Mouse (Mus musculus): ENCODE measurements at regions not wholly inside any gene's neighbourhood (a gene's known extent, or its start where the extent isn't known, plus 50 kb on each side); places are given as distances from the start of the nearest gene placed in this dataset.

DNA sequence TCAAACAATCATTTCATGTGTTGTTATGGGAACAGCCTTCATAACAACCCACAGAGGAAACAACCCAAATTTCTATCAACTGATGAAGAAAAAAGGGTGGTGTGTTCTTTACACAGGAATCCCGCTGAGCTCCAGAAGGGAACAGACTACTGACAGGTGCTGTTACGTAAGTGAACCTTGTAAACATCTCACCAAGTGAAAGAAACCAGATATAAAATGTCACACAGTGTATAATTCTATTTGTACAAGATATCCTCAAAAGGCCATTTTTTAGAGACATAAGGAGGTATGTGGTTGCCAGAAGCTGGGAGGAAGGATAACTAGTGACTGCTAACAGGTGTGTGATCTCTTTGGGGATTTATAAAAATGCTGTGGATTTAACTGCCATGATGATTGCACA lies 119.9 kb downstream of the Plod2 start:
- no peak for ATAC-seq (ENCODE audit: insufficient number of reproducible peaks, low FRiP score, low TSS enrichment)

DNA sequence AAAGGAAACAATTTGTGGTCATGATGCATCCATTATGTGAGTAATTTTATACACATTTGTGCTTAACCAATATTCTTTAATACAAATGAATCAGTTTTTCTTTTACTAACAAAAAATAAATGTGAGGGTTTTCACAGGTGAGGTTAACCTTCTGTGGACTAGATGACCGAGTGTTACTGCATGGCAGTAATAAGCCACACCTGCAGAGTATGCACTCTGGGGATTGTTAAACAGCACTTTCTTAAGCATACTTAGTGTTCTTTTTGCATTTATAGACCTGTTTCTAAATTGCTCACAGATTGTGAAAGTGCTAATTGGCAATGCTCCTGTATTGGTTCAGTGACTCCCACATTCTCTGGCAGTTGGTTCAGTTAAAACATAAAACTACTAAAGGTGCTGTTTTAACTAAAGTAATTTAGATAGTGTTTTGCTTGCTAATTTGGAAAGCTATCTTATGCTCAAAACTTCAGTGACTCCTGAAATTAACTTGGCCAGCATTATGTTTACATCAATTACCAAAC lies 125.4 kb downstream of the Plod2 start:
- ATAC-seq (ENCODE audit: insufficient number of reproducible peaks, low FRiP score, low TSS enrichment) = no peak

DNA sequence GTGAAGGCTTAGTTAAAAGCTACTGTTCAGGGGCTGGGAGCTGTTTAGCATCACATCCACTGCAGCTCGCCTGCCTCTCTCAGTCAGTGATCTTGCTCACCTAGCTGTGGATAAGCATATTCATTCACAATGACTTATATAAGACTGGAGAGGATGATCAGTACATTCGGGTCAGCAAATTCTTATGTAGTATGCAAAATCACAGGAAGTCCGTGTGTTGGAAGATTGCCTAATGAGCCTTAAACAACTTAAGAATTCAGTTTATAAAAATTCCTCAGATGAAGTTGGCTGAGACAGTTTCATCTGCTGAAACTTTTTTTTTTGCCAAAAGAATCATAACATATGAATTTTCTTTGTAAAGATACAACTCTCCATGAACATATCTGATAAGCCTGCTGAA lies 129.9 kb downstream of the Plod2 start:
- no peak for ATAC-seq (ENCODE audit: insufficient number of reproducible peaks, low FRiP score, low TSS enrichment)

DNA sequence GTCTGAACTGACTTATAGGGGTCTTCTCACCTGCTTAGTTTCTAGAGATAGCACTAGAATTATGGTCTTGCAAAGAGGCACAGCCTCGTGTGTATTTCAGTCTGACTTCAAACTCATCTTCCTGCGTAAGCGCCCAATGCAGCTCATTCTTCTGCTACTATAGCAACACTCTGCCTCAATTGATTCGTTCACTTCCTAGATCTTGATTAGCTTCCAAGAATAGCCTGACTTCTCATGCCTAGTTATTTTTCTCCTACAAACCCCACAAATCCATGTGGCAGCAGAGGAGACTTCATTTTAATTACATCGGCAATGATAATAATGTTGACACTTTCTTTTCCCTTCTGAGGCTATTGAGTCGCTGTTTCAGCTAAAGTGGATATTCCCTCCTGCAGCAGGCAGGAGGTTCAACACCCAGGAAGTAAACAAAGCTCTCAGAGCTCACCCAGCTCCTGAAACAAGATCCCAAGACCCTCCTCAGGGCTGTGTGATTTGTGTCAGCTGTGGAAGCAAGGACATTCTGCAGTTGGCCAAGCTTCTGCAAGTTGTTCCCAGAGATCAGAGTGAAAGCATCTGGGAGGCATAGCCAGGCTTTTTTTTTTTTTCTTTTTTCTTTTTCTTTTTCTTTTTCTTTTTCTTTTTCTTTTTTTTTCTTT lies 152.5 kb downstream of the Plod2 start:
- no peak for ATAC-seq (ENCODE audit: insufficient number of reproducible peaks, low FRiP score, low TSS enrichment)

DNA sequence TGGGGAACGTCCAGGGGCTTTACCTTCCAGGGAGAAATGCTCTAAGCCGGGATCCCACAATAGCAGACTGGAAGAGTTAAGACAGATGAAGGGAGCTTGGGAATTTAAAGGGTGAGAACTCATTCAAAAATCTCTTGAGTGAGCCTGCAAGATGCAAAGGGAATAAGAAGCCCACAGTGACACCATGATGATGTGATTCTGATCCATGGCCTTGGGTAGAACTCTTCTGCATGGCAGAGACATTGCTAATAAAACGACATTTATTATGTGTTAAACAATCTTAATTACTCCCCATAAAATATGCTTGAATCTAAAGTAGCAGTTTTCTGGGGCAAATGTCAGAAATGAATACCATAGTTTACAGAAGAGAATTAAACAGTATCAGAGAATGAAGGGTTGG lies 155.9 kb downstream of the Plod2 start:
- no peak for ATAC-seq (ENCODE audit: insufficient number of reproducible peaks, low FRiP score, low TSS enrichment)

DNA sequence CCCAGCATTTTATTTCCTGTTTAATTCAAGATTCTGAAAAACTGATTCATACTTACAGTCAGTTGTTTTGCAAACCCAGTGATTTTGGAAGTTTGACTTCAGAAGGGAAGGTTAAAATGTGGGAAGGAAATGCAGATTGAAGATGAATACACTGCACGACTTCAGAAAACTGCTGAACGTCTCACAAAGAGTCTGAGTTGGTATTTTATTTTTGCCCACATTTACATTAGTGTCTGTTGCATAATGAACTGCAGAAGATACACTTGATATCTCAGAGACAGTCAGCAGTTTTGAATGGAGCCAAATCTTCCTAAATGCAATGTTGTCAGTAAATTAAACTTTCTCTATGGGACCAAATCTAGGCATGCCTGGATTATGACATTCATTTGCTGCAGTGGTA lies 162.7 kb downstream of the Plod2 start:
- ATAC-seq (ENCODE audit: insufficient number of reproducible peaks, low FRiP score, low TSS enrichment) = no peak

DNA sequence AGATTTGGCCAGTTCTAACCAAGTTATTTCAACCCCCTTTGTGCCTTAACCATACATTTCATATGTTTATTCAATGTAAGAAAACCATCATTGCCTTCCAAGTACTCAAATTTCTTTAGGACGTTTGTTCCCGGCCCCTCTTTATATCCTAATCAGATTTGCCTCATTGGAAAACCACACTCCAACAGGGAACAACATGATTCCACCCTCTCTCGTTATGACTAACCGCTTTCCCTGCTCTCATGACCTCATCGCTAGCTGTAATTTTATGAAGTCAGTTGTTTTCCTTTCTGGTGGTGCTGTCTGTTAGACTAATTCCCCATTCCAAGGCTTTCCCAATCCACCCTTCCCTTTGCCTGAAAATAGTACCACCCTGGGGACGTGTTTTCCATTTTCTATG lies 165.0 kb downstream of the Plod2 start:
- no peak for ATAC-seq (ENCODE audit: insufficient number of reproducible peaks, low FRiP score, low TSS enrichment)

DNA sequence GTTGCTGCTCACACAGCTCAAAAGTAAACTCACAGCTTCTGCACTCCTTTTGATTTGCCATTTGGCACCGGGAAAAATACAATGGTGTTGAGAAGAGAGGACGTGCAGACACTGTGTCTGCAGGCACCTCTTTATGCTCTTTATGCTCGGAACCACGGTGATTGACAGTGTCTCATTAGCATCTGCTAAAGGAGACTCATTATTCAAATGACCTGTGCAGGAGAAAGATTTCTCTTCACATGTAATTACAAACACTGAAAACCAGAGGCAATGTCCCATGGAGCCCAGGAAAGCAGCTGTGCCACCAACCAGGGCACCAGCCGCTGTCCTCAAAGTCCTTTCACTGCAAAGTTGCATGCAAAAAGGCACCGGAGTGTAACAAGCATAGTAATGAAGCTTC lies 175.2 kb downstream of the Plod2 start:
- ATAC-seq (ENCODE audit: insufficient number of reproducible peaks, low FRiP score, low TSS enrichment) = no peak

DNA sequence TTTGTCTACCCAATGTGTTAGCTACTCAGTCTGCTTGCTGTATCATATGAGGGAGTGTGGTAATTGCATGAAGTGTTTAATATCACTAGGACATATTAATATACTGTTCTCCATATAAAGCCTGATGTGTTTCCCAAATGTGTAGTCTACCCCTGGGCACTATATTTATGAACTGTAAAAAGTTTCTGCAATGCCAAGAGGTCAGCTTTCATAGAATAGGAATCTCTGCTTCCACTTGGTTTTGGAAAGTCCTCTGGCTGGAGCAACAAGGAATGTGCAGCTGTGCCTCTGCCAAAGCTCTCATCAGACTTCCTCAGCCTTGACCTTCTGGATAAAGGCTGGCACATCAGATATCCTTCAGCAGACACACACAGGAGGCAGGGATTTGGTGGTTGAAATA lies 176.3 kb downstream of the Plod2 start:
- ATAC-seq (ENCODE audit: insufficient number of reproducible peaks, low FRiP score, low TSS enrichment) = no peak

DNA sequence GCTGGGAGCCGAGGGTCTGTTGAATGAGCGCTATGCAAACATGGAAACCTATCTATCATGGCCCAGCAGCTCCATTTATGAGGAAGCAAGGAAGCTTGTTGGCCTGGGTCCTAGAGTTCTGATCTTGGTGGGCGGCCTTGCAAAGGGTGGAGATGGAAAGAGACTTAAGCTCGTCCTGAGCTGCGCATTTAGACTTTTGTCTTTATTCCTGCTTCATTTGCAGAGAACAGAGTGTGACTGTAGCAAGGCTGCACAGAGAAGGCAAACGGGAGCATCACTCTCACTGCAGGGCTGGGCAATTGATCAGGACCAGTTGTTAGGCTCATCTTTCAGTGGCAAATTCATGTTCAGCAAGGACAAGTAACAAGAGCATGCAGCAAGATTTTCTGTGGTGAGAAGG lies 177.2 kb downstream of the Plod2 start:
- no peak for ATAC-seq (ENCODE audit: insufficient number of reproducible peaks, low FRiP score, low TSS enrichment)

DNA sequence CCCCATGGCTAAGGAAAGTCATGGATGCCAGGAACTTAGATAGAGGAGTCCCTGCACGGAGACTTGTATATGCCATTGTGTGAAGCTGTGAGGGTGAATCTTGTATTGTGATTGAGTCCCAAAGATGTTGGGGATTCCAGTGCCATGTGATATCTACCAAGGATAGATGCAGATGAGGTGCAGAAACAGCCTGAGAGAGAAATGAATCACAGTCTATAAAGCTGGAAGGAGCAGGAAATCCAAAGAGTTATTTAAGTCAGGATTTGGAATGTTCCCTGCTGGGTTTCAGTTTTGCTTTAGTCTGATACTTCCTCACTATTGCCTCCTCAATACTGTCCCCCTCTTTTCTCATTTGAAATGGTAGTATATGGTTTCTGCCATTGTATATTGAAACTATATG lies 186.8 kb downstream of the Plod2 start:
- no peak for ATAC-seq (ENCODE audit: insufficient number of reproducible peaks, low FRiP score, low TSS enrichment)

DNA sequence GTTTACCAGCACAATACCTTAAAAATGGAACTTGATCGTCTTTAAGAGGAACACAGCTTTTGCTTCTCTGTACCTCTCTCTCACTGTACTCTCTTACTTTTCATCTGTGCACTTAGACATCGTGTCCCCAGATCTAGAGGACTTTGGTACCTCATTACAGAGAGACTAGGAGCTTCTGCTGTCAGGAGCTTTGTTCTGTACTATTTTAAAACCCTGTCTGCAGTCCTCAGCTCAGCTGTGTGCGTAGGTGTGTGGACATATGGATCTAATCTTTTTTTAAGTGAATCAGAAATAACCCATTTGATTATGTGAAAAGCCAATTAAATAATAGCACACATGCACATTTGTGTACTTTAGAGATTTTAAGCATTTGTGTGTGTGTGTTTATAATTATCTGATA lies 189.4 kb downstream of the Plod2 start:
- ATAC-seq (ENCODE audit: insufficient number of reproducible peaks, low FRiP score, low TSS enrichment) = no peak

DNA sequence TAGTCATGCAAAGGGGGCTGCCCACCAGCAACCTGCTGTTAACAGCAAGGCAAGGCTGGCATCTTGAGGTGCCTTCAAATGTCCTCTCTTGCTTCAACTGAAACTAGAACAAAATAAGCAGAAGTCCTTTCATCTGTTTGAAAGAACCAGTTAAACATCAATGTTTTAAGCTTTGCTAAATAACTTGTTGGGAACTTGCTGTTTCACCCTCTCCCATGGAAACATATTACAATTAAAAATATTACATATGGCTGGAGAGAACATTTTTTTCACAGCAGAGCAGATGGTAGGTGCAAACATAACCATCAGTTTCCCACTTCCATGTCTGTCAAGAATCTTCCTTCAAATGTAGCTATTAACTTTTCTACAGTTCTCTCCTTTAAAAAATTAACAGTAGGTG lies 225.5 kb downstream of the Plod2 start:
- no peak for ATAC-seq (ENCODE audit: insufficient number of reproducible peaks, low FRiP score, low TSS enrichment)

DNA sequence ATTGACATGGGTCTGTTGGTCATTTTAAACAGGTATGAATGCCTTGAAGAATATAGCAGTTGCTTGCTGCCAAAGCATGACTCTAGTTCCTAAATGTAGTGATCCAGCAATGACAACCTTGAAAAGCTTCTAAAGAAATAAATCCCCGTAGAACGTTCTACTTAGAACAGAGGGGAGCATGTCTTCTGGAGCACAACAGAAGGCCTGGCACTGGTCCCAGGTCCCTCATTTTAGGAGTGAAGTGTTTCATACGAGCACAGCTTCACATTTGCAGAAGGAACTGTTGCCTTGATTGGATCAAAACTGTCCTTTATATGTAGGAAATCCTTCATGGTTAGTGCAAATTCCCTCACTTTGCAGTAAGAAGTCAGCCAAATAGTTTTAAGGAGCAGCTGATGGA lies 226.4 kb downstream of the Plod2 start:
- ATAC-seq (ENCODE audit: insufficient number of reproducible peaks, low FRiP score, low TSS enrichment) = no peak

DNA sequence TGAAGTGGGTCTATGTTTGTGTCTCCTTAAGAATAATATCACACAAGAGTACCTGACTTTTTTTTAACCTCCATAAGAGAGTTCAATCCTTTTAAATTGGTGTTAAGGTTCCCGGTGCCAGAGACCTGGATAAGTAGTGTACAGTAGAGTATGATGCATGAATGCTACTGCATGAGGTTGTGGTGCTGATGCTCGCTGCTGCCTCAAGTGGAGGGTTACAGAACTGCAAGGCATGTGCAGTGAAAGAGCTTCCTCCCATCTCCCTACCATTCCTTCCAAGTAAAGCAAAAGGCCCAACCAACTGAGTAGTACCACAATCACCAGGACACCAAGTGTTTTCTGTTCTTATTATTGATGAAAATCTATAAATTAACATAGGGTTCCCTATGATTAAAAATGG lies 227.5 kb downstream of the Plod2 start:
- ATAC-seq (ENCODE audit: insufficient number of reproducible peaks, low FRiP score, low TSS enrichment) = no peak

DNA sequence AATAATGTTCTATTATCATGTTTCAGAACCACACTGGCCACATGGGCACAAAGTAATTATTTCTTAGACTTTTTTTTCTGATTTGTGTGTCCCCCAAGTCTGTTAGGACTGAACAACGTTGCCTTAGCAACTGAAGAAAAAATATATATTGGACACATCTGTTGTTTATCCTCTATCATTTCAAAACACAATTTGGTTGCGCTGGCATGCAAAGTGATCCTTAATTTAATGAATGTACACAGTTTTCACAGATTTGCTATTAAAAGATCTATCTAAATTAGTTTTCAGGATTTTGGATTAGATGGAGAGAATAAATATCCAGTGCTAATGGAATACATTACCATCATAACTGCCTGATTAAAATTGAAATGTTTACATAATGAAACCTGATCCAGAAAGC lies 229.0 kb downstream of the Plod2 start:
- ATAC-seq (ENCODE audit: insufficient number of reproducible peaks, low FRiP score, low TSS enrichment) = no peak

DNA sequence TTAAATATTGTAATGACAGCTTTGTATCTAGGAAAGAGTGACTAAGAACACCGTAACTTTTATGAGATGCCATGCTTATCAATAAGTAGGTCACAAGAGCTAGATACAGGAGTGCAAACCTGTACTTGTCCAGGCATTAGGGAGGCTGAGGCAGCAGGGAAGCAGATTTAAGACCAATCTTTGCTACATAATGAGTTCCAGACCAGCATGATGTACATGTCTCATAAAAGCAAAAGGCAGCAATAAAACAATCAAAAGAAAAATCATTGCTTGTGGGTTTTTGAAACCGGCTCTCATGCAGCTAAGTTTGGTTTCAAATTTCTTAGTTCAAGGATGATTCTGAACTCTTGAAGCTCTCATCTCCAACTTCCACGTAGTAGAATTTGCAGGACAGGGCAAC lies 229.7 kb downstream of the Plod2 start:
- ATAC-seq (ENCODE audit: insufficient number of reproducible peaks, low FRiP score, low TSS enrichment) = no peak

DNA sequence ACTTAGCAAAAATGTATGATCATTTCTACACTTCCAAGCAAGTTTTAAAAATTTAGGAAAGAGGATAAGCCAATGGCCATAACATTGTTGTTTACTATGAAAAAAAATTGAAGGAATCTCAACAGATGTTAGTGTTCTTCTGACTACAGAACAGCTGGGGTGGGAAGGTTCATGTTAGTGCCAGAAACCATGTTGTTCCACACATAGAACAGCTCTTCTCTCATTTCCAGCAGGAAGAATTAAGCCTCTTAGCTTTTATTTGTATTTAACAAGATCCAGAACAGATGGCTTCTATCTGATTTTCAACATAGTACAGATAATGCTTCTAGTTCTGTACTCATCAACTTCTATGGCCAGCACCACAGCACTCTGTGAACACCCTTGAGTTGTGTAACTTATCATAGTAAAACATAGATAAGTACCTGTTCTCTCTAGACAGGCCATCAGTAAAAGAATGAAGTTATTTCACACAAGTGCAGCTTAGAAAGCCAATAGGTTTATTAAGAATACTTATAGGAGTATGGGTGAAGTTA lies 241.0 kb downstream of the Plod2 start:
- no peak for ATAC-seq (ENCODE audit: insufficient number of reproducible peaks, low FRiP score, low TSS enrichment)

DNA sequence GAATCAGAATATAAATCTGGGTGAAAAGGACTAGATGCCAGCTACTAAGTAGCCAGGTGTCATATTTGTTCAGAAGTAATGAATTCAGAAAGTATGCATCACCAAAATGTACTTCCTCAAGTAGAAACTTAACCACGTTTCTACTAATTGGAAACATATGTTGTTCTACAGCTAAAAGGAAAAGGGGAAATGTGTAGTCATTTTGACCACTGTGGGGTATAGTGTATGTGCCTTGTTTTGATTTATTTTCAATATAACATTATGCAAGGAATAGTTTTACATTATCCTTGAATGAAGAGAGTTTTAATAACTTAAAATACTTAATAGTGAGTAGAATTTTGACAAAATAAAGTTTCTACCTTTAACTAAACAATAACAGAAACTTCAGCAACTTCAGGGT lies 257.7 kb downstream of the Plod2 start:
- no peak for ATAC-seq (ENCODE audit: insufficient number of reproducible peaks, low FRiP score, low TSS enrichment)

DNA sequence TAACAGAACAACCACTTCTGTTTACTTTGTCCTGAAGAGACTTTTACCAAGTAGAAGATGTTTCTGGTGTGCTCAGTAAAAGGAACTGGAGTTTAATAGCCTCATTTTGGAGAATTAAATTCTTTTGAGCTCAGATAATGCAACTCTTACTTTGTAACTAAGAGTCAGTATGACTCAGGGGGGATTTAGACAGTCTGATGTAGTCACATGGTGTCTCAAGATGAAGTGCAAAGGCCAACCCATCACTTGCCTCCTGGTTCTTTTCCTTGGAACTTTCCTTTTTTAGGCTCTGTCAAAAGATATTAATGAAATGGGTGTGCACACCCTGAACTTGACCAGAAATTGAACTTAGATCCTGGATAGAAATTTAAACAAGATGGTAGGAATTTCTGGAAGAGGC lies 267.4 kb downstream of the Plod2 start:
- no peak for ATAC-seq (ENCODE audit: insufficient number of reproducible peaks, low FRiP score, low TSS enrichment)

DNA sequence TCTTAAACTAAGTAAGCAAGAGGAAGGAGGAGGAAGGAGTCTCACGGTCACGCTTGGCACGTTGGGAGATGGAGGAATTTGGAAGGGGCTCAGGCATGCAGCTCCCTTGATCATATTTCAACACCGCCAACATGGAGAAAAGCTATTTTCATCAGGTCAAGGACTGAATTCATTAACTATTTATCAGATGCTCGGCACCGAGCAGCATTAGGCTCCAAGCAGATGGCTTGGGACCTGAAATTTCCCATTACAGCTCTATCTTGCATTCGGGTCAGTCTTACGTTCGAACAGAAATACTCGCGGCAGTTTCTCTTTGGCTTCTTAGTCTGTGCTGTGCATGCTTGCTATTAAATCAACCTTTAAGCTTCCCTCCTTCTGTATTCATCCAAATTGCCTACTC lies 278.7 kb downstream of the Plod2 start:
- ATAC-seq (ENCODE audit: insufficient number of reproducible peaks, low FRiP score, low TSS enrichment) = no peak

DNA sequence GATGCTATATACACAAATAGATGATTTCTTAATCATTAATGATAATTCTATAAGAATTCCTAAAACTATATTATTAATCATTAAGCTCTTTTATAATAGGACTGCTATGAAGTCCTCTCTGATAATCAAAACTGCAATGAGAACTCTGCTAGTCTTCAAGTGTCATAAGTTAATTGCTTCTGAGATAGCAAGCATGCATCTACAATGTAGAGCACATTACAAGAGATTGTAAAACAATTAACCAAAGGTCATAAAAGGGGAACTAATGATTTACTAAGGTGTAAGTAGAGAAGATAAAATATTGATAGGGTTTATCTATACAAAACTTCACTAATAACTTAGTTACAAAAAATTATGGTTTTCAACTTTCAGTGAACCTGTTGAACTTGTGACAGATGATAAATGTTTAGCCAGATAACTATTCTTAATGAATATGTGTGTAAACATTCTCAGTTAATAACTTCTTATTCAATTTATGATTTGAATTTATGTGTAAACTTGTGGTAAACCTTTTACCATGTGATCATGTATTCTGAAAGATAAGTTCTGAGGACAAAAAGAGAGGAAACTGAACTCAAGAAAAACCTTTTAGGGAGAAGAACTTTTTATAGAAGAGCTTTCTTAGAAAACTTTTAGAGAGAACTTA lies 284.8 kb downstream of the Plod2 start:
- no peak for ATAC-seq (ENCODE audit: insufficient number of reproducible peaks, low FRiP score, low TSS enrichment)
